Mouse (Mus musculus) embryonic facial prominence, embryonic 14.5 days (tissue): ENCODE measurements around the gene She. TPM values are rescaled to one million over a fixed set of nuclear protein-coding genes. Genes with fewer than 3 reads are reported as not detected.
A peak's percentile ranks its signal among the peaks of the same experiment; 100 is the strongest.

Experiments
- ATAC-seq: fragments of 200-750 bp; cut with Nextera tagmentation; 2 replicates; pipeline ENCODE4 v1.8.0; 2017; ENCODE audit warnings: low read depth, moderate number of reproducible peaks, moderate TSS enrichment
- DNase-seq: peaks from one replicate; pipeline ENCODE4 v3.0.0-alpha.2; 2015; ENCODE audit warnings: low spot score
- H3K27ac ChIP-seq: fragments of 300-500 bp; sonication (generic); replicated peaks from 2 replicates; pipeline ENCODE4 v1.5.1; 2014; ENCODE audit warnings: low read depth, mild to moderate bottlenecking, low read length, moderate library complexity
- H3K27me3 ChIP-seq: fragments of 300-500 bp; sonication (generic); replicated peaks from 2 replicates; pipeline ENCODE4 v1.6.1; 2014; ENCODE audit warnings: low read length; ENCODE audit not compliant: control insufficient read depth, insufficient read depth
- H3K36me3 ChIP-seq: fragments of 300-500 bp; sonication (generic); 2 replicates; pipeline ENCODE4 v1.6.1; 2014; ENCODE audit warnings: low read length, mixed read lengths; ENCODE audit not compliant: control insufficient read depth, insufficient read depth
- H3K4me1 ChIP-seq: fragments of 300-500 bp; sonication (generic); 2 replicates; pipeline ENCODE4 v1.6.1; 2014; ENCODE audit warnings: antibody characterized with exemption, low read length; ENCODE audit not compliant: control insufficient read depth, insufficient read depth
- H3K4me2 ChIP-seq: fragments of 300-500 bp; sonication (generic); 2 replicates; pipeline ENCODE4 v1.6.1; 2014; ENCODE audit warnings: low read depth, mild to moderate bottlenecking, low read length, moderate library complexity, mixed read lengths
- H3K4me3 ChIP-seq: fragments of 300-500 bp; sonication (generic); 2 replicates; pipeline ENCODE4 v1.5.1; 2014; ENCODE audit warnings: low read depth, mild to moderate bottlenecking, low read length
- H3K9ac ChIP-seq: fragments of 300-500 bp; sonication (generic); 2 replicates; pipeline ENCODE4 v1.6.1; 2014; ENCODE audit warnings: low read depth, mild to moderate bottlenecking, low read length, moderate library complexity, mixed read lengths
- H3K9me3 ChIP-seq: fragments of 300-500 bp; sonication (generic); 2 replicates; pipeline ENCODE4 v1.6.1; 2016; ENCODE audit warnings: low read length; ENCODE audit not compliant: control insufficient read depth
- WGBS: fragments of 180-500 bp; shearing (Covaris S2); extraction: QIAGEN DNeasy Blood & Tissue Kit; methylation state at CpG from one replicate; pipeline ENCODE4 v1.1.7; 2014; 5-methylcytosine and 5-hydroxymethylcytosine counted together
- polyA plus RNA-seq: library from polyadenylated mRNA; unstranded; fragments of >200 nt; fragmentation: Nextera tagmentation; extraction: Ambion mirVana; gene quantifications from 2 replicates; pipeline ENCODE4 v1.2.1, GENCODE M21; 2014

She gene
- polyA plus RNA-seq, 1 experiment from 2014 or later: 5.2 TPM

GRCm38 (mm10) chr3:89889841-89890430 is 58.8 kb downstream of the She start:
- H3K9ac ChIP-seq: no peak overlapping the region
- WGBS: 64% methylated on average over 8 of the region's 8 CpGs
- H3K4me1 ChIP-seq: no peaks in the 10 kb centered on the region; the same call in 1 of the 2 replicates
- H3K4me3 ChIP-seq: no peak overlapping the region
- DNase-seq (no peak), ATAC-seq (no peak)
- H3K27ac ChIP-seq: no peak overlapping the region
- H3K9me3 ChIP-seq: no peaks in the 10 kb centered on the region
- no peaks in the 10 kb centered on the region for H3K27me3 ChIP-seq
- no peak overlapping the region for H3K4me2 ChIP-seq
- no peaks in the 10 kb centered on the region for H3K36me3 ChIP-seq

DNA sequence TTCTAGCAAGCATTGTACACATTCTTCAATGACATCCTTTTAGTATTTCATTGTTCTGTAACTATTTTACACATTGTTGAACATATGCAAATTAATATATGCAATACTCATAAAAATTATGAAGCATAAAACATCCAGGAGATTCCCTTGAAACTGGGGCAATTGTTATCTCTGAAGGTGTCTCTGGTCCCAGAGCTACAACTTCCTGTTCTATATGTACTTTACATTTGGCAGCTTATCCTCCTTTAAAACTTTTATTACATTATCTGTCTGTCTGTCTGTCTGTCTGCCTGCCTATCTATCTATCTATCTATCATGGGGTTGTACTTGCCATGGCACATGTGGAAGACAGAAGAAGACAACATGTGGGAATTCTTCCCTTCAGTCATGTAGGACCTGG is 60.5 kb downstream of the She start:
- Histone ChIP-seq H3K4me2 (no peak overlapping the region), H3K4me3 (no peak overlapping the region), H3K4me1 (no peaks in the 10 kb centered on the region; the same call in 1 of the 2 replicates), H3K9me3 (no peaks in the 10 kb centered on the region), H3K9ac (no peak overlapping the region), H3K36me3 (no peaks in the 10 kb centered on the region), H3K27me3 (no peaks in the 10 kb centered on the region), H3K27ac (no peak overlapping the region)
- ATAC-seq (no peak), DNase-seq (no peak)

- ATAC-seq: no peak
Measured at GRCm38 (mm10) chr3:89892517-89893106, 61.4 kb downstream of the She start.

DNA sequence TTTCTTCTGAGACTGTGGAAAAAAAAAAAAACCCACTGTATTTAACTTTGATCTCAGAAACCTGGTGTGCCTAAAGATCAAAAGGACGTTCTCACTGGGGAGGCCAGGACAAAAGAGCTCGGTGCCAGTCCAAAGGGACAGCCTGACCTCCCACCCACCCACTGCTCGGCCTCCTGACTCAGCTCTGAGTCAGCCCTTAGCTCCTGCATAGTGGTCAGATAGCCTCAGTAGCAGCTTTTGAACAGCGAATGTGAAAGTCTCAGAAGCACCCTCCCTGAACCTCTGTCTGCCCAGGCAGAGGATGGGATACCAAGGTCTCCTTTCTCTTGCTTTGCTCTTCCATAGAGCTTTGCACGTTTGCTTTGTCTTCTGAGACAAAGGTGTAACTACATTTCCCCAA is 65.4 kb downstream of the She start:
- H3K4me3 ChIP-seq: no peak overlapping the region
- no peaks in the 10 kb centered on the region for H3K36me3 ChIP-seq
- H3K9me3 ChIP-seq: no peaks in the 10 kb centered on the region
- 25% methylated on average over 5 of the region's 5 CpGs for WGBS
- H3K9ac ChIP-seq: no peak overlapping the region
- H3K27me3 ChIP-seq: no peaks in the 10 kb centered on the region
- DNase-seq (no peak), ATAC-seq (no peak)
- no peak overlapping the region for H3K27ac ChIP-seq
- no peak overlapping the region for H3K4me2 ChIP-seq
- peaks cover 8% of the 10 kb centered on the region for H3K4me1 ChIP-seq

More at GRCm38 (mm10) chr3:89892517-89893106, 61.4 kb downstream of the She start:
- no peaks in the 10 kb centered on the region for H3K36me3 ChIP-seq
- H3K27me3 ChIP-seq: no peaks in the 10 kb centered on the region
- H3K4me2 ChIP-seq: no peak overlapping the region
- no peak overlapping the region for H3K27ac ChIP-seq
- no peaks in the 10 kb centered on the region for H3K9me3 ChIP-seq
- no peak for DNase-seq
- WGBS: 81% methylated on average over 5 of the region's 5 CpGs
- H3K9ac ChIP-seq: no peak overlapping the region
- H3K4me1 ChIP-seq: peaks cover 4% of the 10 kb centered on the region
- no peak overlapping the region for H3K4me3 ChIP-seq

GRCm38 (mm10) chr3:89897204-89897796 is 66.1 kb downstream of the She start:
- Histone ChIP-seq H3K27me3 (no peaks in the 10 kb centered on the region), H3K4me1 (peaks cover 8% of the 10 kb centered on the region), H3K9me3 (no peaks in the 10 kb centered on the region), H3K4me3 (no peak overlapping the region), H3K36me3 (no peaks in the 10 kb centered on the region), H3K9ac (no peak overlapping the region), H3K27ac (peak overlapping the region; percentile 48; the same call in 1 of the 2 replicates), H3K4me2 (no peak overlapping the region)
- ATAC-seq (peak; percentile 71), DNase-seq (peak; percentile 63)
- WGBS: 63% methylated on average over 8 of the region's 8 CpGs

- DNase-seq: no peak
- no peak for ATAC-seq
- H3K4me2 ChIP-seq: no peak overlapping the region
- no peak overlapping the region for H3K4me3 ChIP-seq
- H3K27me3 ChIP-seq: no peaks in the 10 kb centered on the region
- no peak overlapping the region for H3K9ac ChIP-seq
- WGBS: 65% methylated on average over 10 of the region's 10 CpGs
- H3K36me3 ChIP-seq: no peaks in the 10 kb centered on the region
- no peaks in the 10 kb centered on the region for H3K9me3 ChIP-seq
- peaks cover 8% of the 10 kb centered on the region for H3K4me1 ChIP-seq
- H3K27ac ChIP-seq: peak overlapping the region; percentile 45; the same call in 1 of the 2 replicates
Measured at GRCm38 (mm10) chr3:89898011-89898410, 66.8 kb downstream of the She start.

DNA sequence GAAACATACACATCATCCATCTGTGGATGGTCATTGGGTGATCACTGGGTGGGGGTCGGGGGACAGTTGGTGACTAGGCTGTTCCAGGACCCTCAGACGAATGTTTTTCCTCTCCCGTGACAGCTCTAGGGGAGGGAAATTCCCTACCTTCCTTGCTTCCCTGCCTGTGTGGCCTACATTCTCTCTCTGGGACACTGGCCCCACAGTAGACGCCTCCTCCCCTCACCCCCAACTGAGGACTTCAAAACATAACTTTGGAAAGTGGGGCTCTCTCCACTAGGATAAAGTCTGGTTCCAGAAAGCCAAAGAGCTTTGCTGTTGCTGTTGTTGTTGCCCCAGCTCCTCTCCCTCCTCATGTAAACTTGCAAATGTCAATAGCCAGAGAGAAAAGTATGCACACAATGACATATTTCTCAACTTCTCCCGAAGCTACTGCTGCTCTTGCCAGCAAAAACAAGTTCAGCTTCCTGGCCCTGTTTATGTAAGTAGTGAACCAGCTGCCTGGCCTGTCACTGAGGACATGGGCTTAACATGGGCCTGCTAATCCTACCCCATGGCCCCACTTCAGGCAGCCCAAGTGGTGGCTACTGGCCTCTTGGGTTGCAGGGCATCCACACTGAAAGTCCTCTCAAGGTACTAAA is 67.8 kb downstream of the She start:
- Histone ChIP-seq H3K27me3 (no peaks in the 10 kb centered on the region), H3K4me3 (no peak overlapping the region), H3K36me3 (no peaks in the 10 kb centered on the region), H3K9me3 (no peaks in the 10 kb centered on the region), H3K4me1 (peaks cover 8% of the 10 kb centered on the region), H3K27ac (no peak overlapping the region), H3K4me2 (no peak overlapping the region), H3K9ac (no peak overlapping the region)
- 56% methylated on average over 5 of the region's 5 CpGs for WGBS
- DNase-seq: peak; percentile 22
- ATAC-seq: no peak

DNA sequence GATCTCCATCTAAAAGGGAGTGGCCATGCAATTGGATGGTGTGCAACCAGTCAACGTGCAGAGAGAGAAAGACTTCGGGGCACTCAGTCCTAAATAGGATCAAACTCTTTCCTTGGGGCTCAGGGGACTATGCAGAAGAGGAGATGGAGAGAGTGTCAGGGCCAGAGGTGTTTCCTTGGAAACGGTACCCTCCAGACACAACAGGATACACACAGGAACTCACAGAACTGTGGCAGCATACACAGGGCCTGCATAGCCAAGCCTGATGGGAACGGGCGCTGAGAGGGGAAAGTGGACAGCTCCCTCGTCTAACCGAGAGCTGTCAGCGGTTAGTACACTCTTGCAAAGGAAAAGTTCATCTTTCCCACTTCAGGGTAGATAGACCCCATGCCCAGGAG is 68.3 kb downstream of the She start:
- H3K27me3 ChIP-seq: no peaks in the 10 kb centered on the region
- H3K4me3 ChIP-seq: no peak overlapping the region
- H3K9me3 ChIP-seq: no peaks in the 10 kb centered on the region
- H3K36me3 ChIP-seq: no peaks in the 10 kb centered on the region
- ATAC-seq (no peak), DNase-seq (no peak)
- no peak overlapping the region for H3K27ac ChIP-seq
- H3K4me1 ChIP-seq: peaks cover 8% of the 10 kb centered on the region
- 54% methylated on average over 8 of the region's 8 CpGs for WGBS
- H3K4me2 ChIP-seq: no peak overlapping the region
- H3K9ac ChIP-seq: no peak overlapping the region
